Mouse (Mus musculus): Measurements from ENCODE around the gene Depdc7. TPM values are rescaled to one million over a fixed set of nuclear protein-coding genes. Genes with fewer than 3 reads are reported as not detected.

Gene Depdc7
- 3.0 and 3.6 TPM in 2 replicates for polyA plus RNA-seq (2014; fragmentation: Nextera tagmentation; extraction: Ambion mirVana)

DNA sequence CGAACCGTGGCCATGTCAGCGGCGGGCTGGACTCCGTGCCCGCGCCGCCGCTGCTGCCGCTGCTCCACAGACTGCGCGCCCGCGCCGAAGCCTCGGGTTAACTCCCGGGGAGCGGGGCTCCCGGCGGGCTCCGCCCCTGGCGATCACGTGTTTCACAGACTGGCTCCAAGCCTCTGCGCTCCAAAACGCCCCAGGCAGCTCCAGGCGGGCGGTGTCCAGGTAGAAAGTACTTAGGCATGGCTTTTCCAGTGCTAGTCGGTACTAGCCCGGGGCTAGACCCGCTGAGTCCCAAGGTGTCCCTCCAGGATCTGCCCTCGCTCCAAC is at the start of gene Depdc7:
TSS of gene Depdc7 (minus strand) at position 138 of the 324 bp plus-strand sequence.
- Histone ChIP-seq H3K36me3 (ENCODE audit: control insufficient read depth, insufficient read depth, low read length) (no peaks in the 10 kb centered on the region), H3K9me3 (replicated peaks; ENCODE audit: control insufficient read depth, low read length) (no peaks in the 10 kb centered on the region), H3K9ac (ENCODE audit: low read depth, low read length) (peak within 1 kb of the TSS; percentile 83), H3K27ac (ENCODE audit: low read depth, low read length) (no peak within 1 kb of the TSS), H3K4me1 (ENCODE audit: control insufficient read depth, insufficient read depth, low read length) (0 out of 2 replicates have a peak, but pooled peaks cover 4% of the 10 kb centered on the region), H3K4me3 (ENCODE audit: low read depth, low read length) (peak within 1 kb of the TSS; percentile 80), H3K4me2 (peak within 1 kb of the TSS; percentile 96), H3K27me3 (ENCODE audit: control insufficient read depth, insufficient read depth, low read length) (0 out of 2 replicates have a peak, but pooled peaks cover 2% of the 10 kb centered on the region)
- peak; percentile 81 for ATAC-seq (replicated peaks; ENCODE audit: insufficient number of reproducible peaks, low FRiP score, low TSS enrichment)
- under 1% methylated on average over 31 of the region's 31 CpGs for WGBS (ENCODE audit: insufficient replicate concordance)

DNA sequence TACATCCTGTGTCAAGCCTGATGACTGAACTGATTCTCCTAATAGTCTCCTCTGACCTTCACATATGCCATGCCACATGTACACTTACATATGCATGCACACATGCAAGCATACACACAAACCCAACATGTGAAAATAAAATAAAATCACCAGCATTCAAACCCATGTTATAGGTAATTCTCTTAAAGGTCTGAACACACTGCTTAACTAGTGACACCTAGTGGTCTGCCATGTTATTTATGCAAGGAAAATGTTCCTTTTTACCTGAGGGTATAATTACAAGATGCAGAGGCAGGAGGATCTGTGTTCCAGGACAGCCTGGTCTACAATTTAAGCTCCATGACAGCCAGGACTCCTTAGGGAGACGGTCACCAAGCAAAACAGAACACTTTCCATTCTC is 32.1 kb upstream of the Depdc7 start:
- Histone ChIP-seq H3K9me3 (replicated peaks; ENCODE audit: control insufficient read depth, low read length) (no peaks in the 10 kb centered on the region), H3K4me3 (ENCODE audit: low read depth, low read length) (no peak overlapping the region), H3K4me1 (ENCODE audit: control insufficient read depth, insufficient read depth, low read length) (no peaks in the 10 kb centered on the region), H3K9ac (ENCODE audit: low read depth, low read length) (no peak overlapping the region), H3K4me2 (no peak overlapping the region), H3K27ac (ENCODE audit: low read depth, low read length) (no peak overlapping the region), H3K36me3 (ENCODE audit: control insufficient read depth, insufficient read depth, low read length) (peaks cover 13% of the 10 kb centered on the region), H3K27me3 (ENCODE audit: control insufficient read depth, insufficient read depth, low read length) (no peaks in the 10 kb centered on the region)
- 81% methylated on average over 1 of the region's 1 CpGs for whole genome bisulfite sequencing (ENCODE audit: insufficient replicate concordance)
- no peak for ATAC-seq (replicated peaks; ENCODE audit: insufficient number of reproducible peaks, low FRiP score, low TSS enrichment)

DNA sequence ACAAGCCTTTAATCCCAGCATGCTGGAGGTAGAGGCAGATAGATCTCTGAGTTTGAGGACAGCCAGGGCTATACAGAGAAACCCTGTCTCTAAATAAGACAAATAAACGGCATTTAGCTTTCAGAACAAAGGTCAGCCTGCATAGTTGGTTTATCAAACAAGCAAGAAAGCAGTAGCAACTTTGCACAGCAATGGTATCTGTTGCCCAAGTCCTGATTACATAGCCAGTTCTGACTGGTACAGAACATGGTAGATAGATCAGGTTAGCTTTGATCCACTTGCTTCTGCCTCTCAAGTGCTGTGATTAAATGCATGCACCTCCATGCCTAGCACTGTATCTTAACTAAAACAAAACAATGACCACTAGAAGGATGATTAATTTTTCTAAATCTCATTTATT is 26.0 kb upstream of the Depdc7 start:
- ATAC-seq (replicated peaks; ENCODE audit: insufficient number of reproducible peaks, low FRiP score, low TSS enrichment), result no peak
- Histone ChIP-seq H3K27me3 (ENCODE audit: control insufficient read depth, insufficient read depth, low read length) (no peaks in the 10 kb centered on the region), H3K4me3 (ENCODE audit: low read depth, low read length) (no peak overlapping the region), H3K36me3 (ENCODE audit: control insufficient read depth, insufficient read depth, low read length) (peaks cover 14% of the 10 kb centered on the region), H3K4me2 (no peak overlapping the region), H3K9ac (ENCODE audit: low read depth, low read length) (no peak overlapping the region), H3K9me3 (replicated peaks; ENCODE audit: control insufficient read depth, low read length) (no peaks in the 10 kb centered on the region), H3K4me1 (ENCODE audit: control insufficient read depth, insufficient read depth, low read length) (no peaks in the 10 kb centered on the region), H3K27ac (ENCODE audit: low read depth, low read length) (no peak overlapping the region)
- WGBS (ENCODE audit: insufficient replicate concordance), result 92% methylated on average over 1 of the region's 1 CpGs

DNA sequence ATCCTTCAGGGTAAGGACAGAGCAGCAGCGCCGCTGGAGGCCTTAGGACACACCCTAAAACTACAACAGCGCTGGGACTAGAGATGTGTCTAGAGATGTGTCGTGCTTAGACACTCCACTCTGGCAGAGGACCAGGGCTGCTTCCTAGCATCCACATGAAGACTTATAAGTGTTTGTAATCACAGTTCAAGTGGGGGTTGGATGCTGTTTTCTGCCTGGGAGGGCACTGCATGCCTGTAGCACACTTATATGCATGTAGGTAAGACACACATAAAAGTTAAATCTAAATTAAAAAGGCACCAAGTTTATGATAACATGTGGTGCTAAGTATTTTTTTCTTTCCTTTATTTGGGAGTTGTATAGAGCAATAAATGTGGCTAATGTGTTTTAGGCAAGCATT is 21.3 kb upstream of the Depdc7 start:
- WGBS (ENCODE audit: insufficient replicate concordance), result 86% methylated on average over 4 of the region's 4 CpGs
- Histone ChIP-seq H3K36me3 (ENCODE audit: control insufficient read depth, insufficient read depth, low read length) (peaks cover 5% of the 10 kb centered on the region; the same call in 1 of the 2 replicates), H3K9me3 (replicated peaks; ENCODE audit: control insufficient read depth, low read length) (no peaks in the 10 kb centered on the region), H3K4me1 (ENCODE audit: control insufficient read depth, insufficient read depth, low read length) (no peaks in the 10 kb centered on the region), H3K27ac (ENCODE audit: low read depth, low read length) (no peak overlapping the region), H3K27me3 (ENCODE audit: control insufficient read depth, insufficient read depth, low read length) (no peaks in the 10 kb centered on the region), H3K4me2 (no peak overlapping the region), H3K4me3 (ENCODE audit: low read depth, low read length) (no peak overlapping the region), H3K9ac (ENCODE audit: low read depth, low read length) (no peak overlapping the region)
- no peak for ATAC-seq (replicated peaks; ENCODE audit: insufficient number of reproducible peaks, low FRiP score, low TSS enrichment)

DNA sequence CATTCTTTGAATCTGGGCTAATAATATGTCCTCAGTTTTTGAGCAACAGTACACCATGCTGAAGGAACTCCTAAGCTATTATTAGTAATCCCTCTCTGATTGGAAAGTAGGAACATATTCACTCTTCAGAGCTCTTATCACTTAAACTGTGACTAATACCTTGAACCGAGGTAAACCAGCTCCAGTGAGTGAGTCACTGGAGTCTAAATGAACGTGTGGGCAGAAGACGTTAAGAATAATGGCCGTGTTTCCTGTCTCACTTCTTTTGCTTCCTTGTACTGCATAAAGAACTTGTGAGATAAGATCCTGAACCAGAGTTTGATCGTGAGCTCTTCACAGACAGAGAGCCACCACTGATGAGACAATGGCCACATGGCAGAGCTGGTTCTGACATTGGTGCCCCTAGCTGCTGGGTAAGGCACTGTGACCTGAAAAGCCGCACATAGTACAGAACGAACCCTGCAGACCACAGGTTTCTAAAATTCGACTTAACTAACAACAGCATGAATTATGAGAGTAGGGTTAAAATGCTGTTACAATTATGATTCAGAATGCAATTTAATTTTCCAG is 20.5 kb upstream of the Depdc7 start:
- ATAC-seq (replicated peaks; ENCODE audit: insufficient number of reproducible peaks, low FRiP score, low TSS enrichment), result no peak

DNA sequence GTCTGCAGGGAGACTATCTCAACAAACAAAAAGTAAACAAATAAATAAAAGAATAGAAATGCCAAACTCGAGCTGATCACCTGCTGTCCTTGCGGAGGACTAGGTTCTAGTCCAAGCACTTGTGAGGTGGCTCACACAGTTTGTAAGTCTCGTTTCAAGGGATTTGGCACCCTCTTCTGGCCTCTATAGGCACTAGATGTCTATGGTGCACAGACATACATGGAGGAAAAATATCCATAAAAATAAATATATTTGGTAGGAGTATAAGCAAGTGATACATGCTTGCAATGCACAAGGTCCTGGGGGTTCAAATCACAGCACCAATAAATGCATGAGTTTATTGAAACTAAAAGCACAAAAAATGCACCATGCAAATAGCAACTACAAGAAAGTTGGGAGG is 7.9 kb upstream of the Depdc7 start:
- no peaks in the 10 kb centered on the region for H3K36me3 ChIP-seq (ENCODE audit: control insufficient read depth, insufficient read depth, low read length)
- no peak overlapping the region for H3K4me3 ChIP-seq (ENCODE audit: low read depth, low read length)
- no peaks in the 10 kb centered on the region for H3K27me3 ChIP-seq (ENCODE audit: control insufficient read depth, insufficient read depth, low read length)
- H3K4me1 ChIP-seq (ENCODE audit: control insufficient read depth, insufficient read depth, low read length), result no peaks in the 10 kb centered on the region
- 48% methylated on average over 3 of the region's 3 CpGs for WGBS (ENCODE audit: insufficient replicate concordance)
- H3K9ac ChIP-seq (ENCODE audit: low read depth, low read length), result no peak overlapping the region
- H3K9me3 ChIP-seq (replicated peaks; ENCODE audit: control insufficient read depth, low read length), result no peaks in the 10 kb centered on the region
- ATAC-seq (replicated peaks; ENCODE audit: insufficient number of reproducible peaks, low FRiP score, low TSS enrichment), result no peak
- H3K27ac ChIP-seq (ENCODE audit: low read depth, low read length), result no peak overlapping the region
- no peak overlapping the region for H3K4me2 ChIP-seq

More for the DNA sequence above, 20.5 kb upstream of the Depdc7 start:
- no peaks in the 10 kb centered on the region for H3K27me3 ChIP-seq (ENCODE audit: control insufficient read depth, insufficient read depth, low read length)
- 45% methylated on average over 8 of the region's 8 CpGs for WGBS (ENCODE audit: insufficient replicate concordance)
- H3K27ac ChIP-seq (ENCODE audit: low read depth, low read length), result no peak overlapping the region
- H3K4me3 ChIP-seq (ENCODE audit: low read depth, low read length), result no peak overlapping the region
- H3K36me3 ChIP-seq (ENCODE audit: control insufficient read depth, insufficient read depth, low read length), result peaks cover 5% of the 10 kb centered on the region; the same call in 1 of the 2 replicates
- H3K9me3 ChIP-seq (replicated peaks; ENCODE audit: control insufficient read depth, low read length), result no peaks in the 10 kb centered on the region
- no peak overlapping the region for H3K4me2 ChIP-seq
- H3K4me1 ChIP-seq (ENCODE audit: control insufficient read depth, insufficient read depth, low read length), result no peaks in the 10 kb centered on the region
- H3K9ac ChIP-seq (ENCODE audit: low read depth, low read length), result no peak overlapping the region

DNA sequence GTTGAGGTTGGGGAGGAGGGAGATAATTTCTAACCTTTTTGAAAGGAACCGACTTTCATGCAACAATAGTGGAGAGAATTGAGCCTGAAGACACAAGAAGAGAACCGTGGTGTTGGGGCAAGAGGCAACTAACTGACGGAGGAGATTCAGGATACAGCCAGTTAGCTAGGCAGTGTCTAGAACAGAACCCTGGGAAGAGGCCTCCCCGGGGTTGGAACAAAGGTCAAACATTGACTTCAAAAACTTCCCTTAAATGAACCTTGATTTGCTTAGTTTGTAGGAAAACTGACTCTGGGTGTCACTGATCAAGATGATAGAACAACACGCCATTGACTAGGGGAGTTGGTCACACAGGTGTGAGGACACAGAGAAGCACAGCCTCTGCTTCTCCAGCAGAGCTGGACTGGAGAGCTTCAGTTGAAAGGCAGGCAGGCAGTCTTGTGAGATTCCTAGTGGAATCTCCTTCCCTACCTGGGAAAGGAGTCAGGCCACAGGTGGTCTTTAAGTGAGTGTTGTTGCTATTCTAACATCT is 6.0 kb upstream of the Depdc7 start:
- Histone ChIP-seq H3K9me3 (replicated peaks; ENCODE audit: control insufficient read depth, low read length) (no peaks in the 10 kb centered on the region), H3K27ac (ENCODE audit: low read depth, low read length) (no peak overlapping the region), H3K27me3 (ENCODE audit: control insufficient read depth, insufficient read depth, low read length) (no peaks in the 10 kb centered on the region), H3K36me3 (ENCODE audit: control insufficient read depth, insufficient read depth, low read length) (no peaks in the 10 kb centered on the region), H3K9ac (ENCODE audit: low read depth, low read length) (no peak overlapping the region), H3K4me1 (ENCODE audit: control insufficient read depth, insufficient read depth, low read length) (no peaks in the 10 kb centered on the region), H3K4me3 (ENCODE audit: low read depth, low read length) (no peak overlapping the region), H3K4me2 (no peak overlapping the region)
- 77% methylated on average over 5 of the region's 5 CpGs for WGBS (ENCODE audit: insufficient replicate concordance)
- ATAC-seq (replicated peaks; ENCODE audit: insufficient number of reproducible peaks, low FRiP score, low TSS enrichment), result no peak

DNA sequence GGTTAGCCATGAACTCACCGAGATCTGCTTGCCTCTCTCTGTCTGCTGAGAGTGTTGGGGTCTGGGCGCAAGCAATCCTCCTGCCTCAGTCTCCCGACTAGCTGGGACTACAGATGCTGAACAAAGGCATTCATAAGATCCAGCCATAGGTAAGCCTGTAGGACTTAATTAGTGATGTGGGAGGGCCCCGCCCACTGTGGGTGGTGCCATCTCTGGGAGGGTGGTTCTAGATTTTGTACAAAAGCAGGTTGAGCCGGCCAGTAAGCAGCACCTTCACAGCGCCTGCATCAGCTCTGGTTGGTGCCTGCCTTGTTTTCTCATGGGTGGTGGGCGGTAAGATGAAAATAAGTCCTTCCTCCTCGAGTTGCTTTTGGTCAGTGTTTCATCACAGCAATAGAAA is 3.6 kb upstream of the Depdc7 start:
- Histone ChIP-seq H3K27ac (ENCODE audit: low read depth, low read length) (no peak overlapping the region), H3K36me3 (ENCODE audit: control insufficient read depth, insufficient read depth, low read length) (no peaks in the 10 kb centered on the region), H3K4me1 (ENCODE audit: control insufficient read depth, insufficient read depth, low read length) (0 out of 2 replicates have a peak, but pooled peaks cover 4% of the 10 kb centered on the region), H3K4me2 (no peak overlapping the region), H3K27me3 (ENCODE audit: control insufficient read depth, insufficient read depth, low read length) (0 out of 2 replicates have a peak, but pooled peaks cover 2% of the 10 kb centered on the region), H3K9me3 (replicated peaks; ENCODE audit: control insufficient read depth, low read length) (no peaks in the 10 kb centered on the region), H3K9ac (ENCODE audit: low read depth, low read length) (no peak overlapping the region), H3K4me3 (ENCODE audit: low read depth, low read length) (no peak overlapping the region)
- no peak for ATAC-seq (replicated peaks; ENCODE audit: insufficient number of reproducible peaks, low FRiP score, low TSS enrichment)
- 44% methylated on average over 8 of the region's 8 CpGs for WGBS (ENCODE audit: insufficient replicate concordance)

DNA sequence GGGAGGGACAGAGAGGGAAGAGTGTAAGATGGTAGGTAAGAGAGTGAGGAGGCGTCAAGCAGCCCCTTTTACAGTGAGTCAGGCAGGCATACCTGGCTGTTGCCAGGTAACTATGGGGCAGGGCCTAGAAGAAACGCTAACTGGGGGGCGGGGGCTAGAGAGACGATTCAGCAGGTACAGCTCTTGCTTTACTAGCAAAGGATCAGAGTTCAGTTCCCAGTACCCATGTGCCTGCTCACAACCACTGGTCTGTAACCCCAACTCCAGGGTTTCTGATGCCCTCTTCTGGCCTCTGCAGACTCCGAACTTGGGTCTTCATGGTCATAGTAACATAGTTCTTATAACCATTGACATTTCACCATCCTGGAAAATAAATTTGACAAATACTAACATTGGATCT is 1.3 kb upstream of the Depdc7 start:
- Histone ChIP-seq H3K4me3 (ENCODE audit: low read depth, low read length) (no peak overlapping the region), H3K9me3 (replicated peaks; ENCODE audit: control insufficient read depth, low read length) (no peaks in the 10 kb centered on the region), H3K4me2 (no peak overlapping the region), H3K27ac (ENCODE audit: low read depth, low read length) (no peak overlapping the region), H3K27me3 (ENCODE audit: control insufficient read depth, insufficient read depth, low read length) (0 out of 2 replicates have a peak, but pooled peaks cover 2% of the 10 kb centered on the region), H3K9ac (ENCODE audit: low read depth, low read length) (no peak overlapping the region), H3K36me3 (ENCODE audit: control insufficient read depth, insufficient read depth, low read length) (no peaks in the 10 kb centered on the region), H3K4me1 (ENCODE audit: control insufficient read depth, insufficient read depth, low read length) (0 out of 2 replicates have a peak, but pooled peaks cover 4% of the 10 kb centered on the region)
- no peak for ATAC-seq (replicated peaks; ENCODE audit: insufficient number of reproducible peaks, low FRiP score, low TSS enrichment)
- WGBS (ENCODE audit: insufficient replicate concordance), result 45% methylated on average over 5 of the region's 5 CpGs

Data from heart, embryonic 11.5 days (tissue).